Mouse (Mus musculus) gastrocnemius, postnatal 4 days (tissue): Measurements from ENCODE around the gene Sppl3. TPM values are rescaled to one million over a fixed set of nuclear protein-coding genes. Genes with fewer than 3 reads are reported as not detected.

Experiments
- DNase-seq, 2 experiments: peaks; one replicate each; pipeline ENCODE4 v3.0.0; 2021 to 2022; ENCODE audit warnings: low spot score in 2 of 2, mixed read lengths in 2 of 2
- total RNA-seq, 2 experiments: library from RNA; stranded (reverse); gene quantifications; 2 replicates each; pipeline ENCODE4 v1.2.3; 2021

The Sppl3 gene
- total RNA-seq, 2 experiments from 2014 or later: 61.2 to 64.0 TPM

- DNase-seq: no peak
These were observed 136.5 kb downstream of the Sppl3 start for GRCm38 (mm10) chr5:115147388-115147787.

- DNase-seq: no peak
These were observed 137.4 kb downstream of the Sppl3 start for GRCm38 (mm10) chr5:115148378-115148777.

Other genes starting within 250 kb of the Sppl3 start
- 10 to 100 TPM; 46.2 to 53.1 TPM for gene Ankrd13a, start 236.5 kb upstream of the Sppl3 start, total RNA-seq
- 10 to 100 TPM; 37.6 to 50.1 TPM for gene Git2, start 235.6 kb upstream of the Sppl3 start, total RNA-seq
- 10 to 100 TPM; 20.6 to 29.6 TPM for gene 1500011B03Rik, start 187.7 kb upstream of the Sppl3 start, total RNA-seq
- gene 4930519G04Rik, start 157.5 kb upstream of the Sppl3 start, total RNA-seq: not detected
- gene Gm9936, start 152.5 kb upstream of the Sppl3 start, total RNA-seq: not detected
- gene Oasl2, start 114.2 kb upstream of the Sppl3 start, total RNA-seq: 1 to 10 TPM; 1.4 to 2.5 TPM
- gene Oasl1, start 87.9 kb upstream of the Sppl3 start, total RNA-seq: under 1 TPM; 0.52 to 0.71 TPM
- gene 2210016L21Rik, start 69.0 kb upstream of the Sppl3 start, total RNA-seq: 10 to 100 TPM; 34.5 to 34.6 TPM
- not detected for gene Hnf1a, start 40.0 kb upstream of the Sppl3 start, total RNA-seq
- not detected for gene Gm10401, start 87.2 kb downstream of the Sppl3 start, total RNA-seq
- gene Acads, start 108.2 kb downstream of the Sppl3 start, total RNA-seq: 10 to 100 TPM; 74.6 to 78.1 TPM
- gene Unc119b, start 123.8 kb downstream of the Sppl3 start, total RNA-seq: 10 to 100 TPM; 19.9 to 20.3 TPM
- 100 to 1,000 TPM; 198 to 217 TPM for gene Mlec, start 147.0 kb downstream of the Sppl3 start, total RNA-seq
- gene Cabp1, start 183.2 kb downstream of the Sppl3 start, total RNA-seq: 1 to 10 TPM; 4.2 to 5.1 TPM
- gene Pop5, start 224.7 kb downstream of the Sppl3 start, total RNA-seq: 10 to 100 TPM; 20.2 to 25.0 TPM